Mouse (Mus musculus) left cerebral cortex, adult 2 months (tissue): Measurements from ENCODE around the gene Kpna2. TPM values are rescaled to one million over a fixed set of nuclear protein-coding genes. Genes with fewer than 3 reads are reported as not detected.

Source experiments
- DNase-seq, 2 experiments: peaks; one replicate each; pipeline ENCODE4 v3.0.0; 2021 to 2022; ENCODE audit warnings: low spot score in 2 of 2, mixed read lengths in 1 of 2; ENCODE audit errors: extremely low spot score in 1 of 2
- H3K27ac ChIP-seq: fragments of 200-600 bp; 2 replicates; pipeline ENCODE4 v1.8.1; 2022
- H3K4me3 ChIP-seq: fragments of 200-600 bp; 2 replicates; pipeline ENCODE4 v1.8.1; 2022
- CTCF ChIP-seq: fragments of 200-600 bp; IDR thresholded peaks from 2 replicates; pipeline ENCODE4 v1.8.1; 2022; ENCODE audit warnings: antibody characterized with exemption, mild to moderate bottlenecking, moderate library complexity
- intact Hi-C: fragments of 180-260 bp; cut with DNase I; formaldehyde crosslinking; loops from one replicate; pipeline ENCODE4 v1.15.1; 2025
- long read RNA-seq, 2 experiments: library from polyadenylated mRNA; stranded (forward); transcript quantifications; one replicate each; pipeline ENCODE4 v2.0.0; 2021; ENCODE audit warnings: borderline mapping rate in 2 of 2
- total RNA-seq, 2 experiments: library from RNA; stranded (reverse); gene quantifications; 2 replicates each; pipeline ENCODE4 v1.2.3; 2021

Kpna2 gene
- 10 to 100 TPM; 20.6 to 31.7 TPM for total RNA-seq
- long read RNA-seq, experiment 1, transcript Kpna2-201 (11 exons, 2,054 nt): major isoform, 33 of 38 reads
- long read RNA-seq, experiment 1, partial matches to known transcripts: 2 of 38 reads
- long read RNA-seq, experiment 1, other reads (novel, unspliced or antisense): 3 of 38 reads
- long read RNA-seq, experiment 2, transcript Kpna2-201 (11 exons, 2,054 nt): major isoform, 10 of 10 reads
- long read RNA-seq, experiment 2, partial matches to known transcripts: 0 of 10 reads
- long read RNA-seq, experiment 2, other reads (novel, unspliced or antisense): 0 of 10 reads

- intact Hi-C loops: loop anchor here (1.0 to 5.0 kb wide), 2 partner anchors 13 to 212 kb away; partner anchors contain the start of genes Cep95 and Ddx5
- no peak; the same call in 1 of the 2 replicates for TF ChIP-seq CTCF
- Histone ChIP-seq H3K4me3 (peak within 1 kb of the TSS; percentile 93), H3K27ac (peak within 1 kb of the TSS; percentile 93)
- DNase-seq: peak; percentile 86 to 88
Observed at GRCm38 (mm10) chr11:106999151-106999948, at the start of gene Kpna2. TSS of gene Kpna2 (minus strand) at chr11:106999541.

GRCm38 (mm10) chr11:107046766-107047620, 47.7 kb upstream of the Kpna2 start:
- TF ChIP-seq CTCF: peak; percentile 16
- H3K4me3 ChIP-seq: no peak overlapping the region
- intact Hi-C loops: no loop called here
- no peak overlapping the region for H3K27ac ChIP-seq
- DNase-seq: no peak

GRCm38 (mm10) chr11:107045546-107045945, 46.2 kb upstream of the Kpna2 start:
- H3K27ac ChIP-seq: no peak overlapping the region
- DNase-seq: no peak
- intact Hi-C loops: no loop called here
- TF ChIP-seq CTCF: no peak
- H3K4me3 ChIP-seq: no peak overlapping the region

GRCm38 (mm10) chr11:107044321-107044720, 45.0 kb upstream of the Kpna2 start:
- intact Hi-C loops: no loop called here
- peak; percentile 68 to 74 for DNase-seq
- H3K4me3 ChIP-seq: no peak overlapping the region
- H3K27ac ChIP-seq: no peak overlapping the region
- peak; percentile 83 for TF ChIP-seq CTCF

GRCm38 (mm10) chr11:107043361-107043760, 44.0 kb upstream of the Kpna2 start:
- no peak for TF ChIP-seq CTCF
- H3K27ac ChIP-seq: no peak overlapping the region
- intact Hi-C loops: no loop called here
- DNase-seq: no peak
- H3K4me3 ChIP-seq: no peak overlapping the region

GRCm38 (mm10) chr11:107041396-107041795, 42.1 kb upstream of the Kpna2 start:
- H3K27ac ChIP-seq: no peak overlapping the region
- no peak overlapping the region for H3K4me3 ChIP-seq
- no peak for DNase-seq
- TF ChIP-seq CTCF: no peak
- intact Hi-C loops: no loop called here

- H3K4me3 ChIP-seq: no peak overlapping the region
- H3K27ac ChIP-seq: no peak overlapping the region
- no peak for TF ChIP-seq CTCF
- no peak for DNase-seq
- intact Hi-C loops: no loop called here
Observed at GRCm38 (mm10) chr11:107039417-107039816, 40.1 kb upstream of the Kpna2 start.

GRCm38 (mm10) chr11:107034085-107034810, 34.9 kb upstream of the Kpna2 start:
- no peak for TF ChIP-seq CTCF
- no peak for DNase-seq
- no peak overlapping the region for H3K27ac ChIP-seq
- intact Hi-C loops: no loop called here
- no peak overlapping the region for H3K4me3 ChIP-seq

GRCm38 (mm10) chr11:107031635-107032034, 32.3 kb upstream of the Kpna2 start:
- intact Hi-C loops: no loop called here
- Histone ChIP-seq H3K4me3 (no peak overlapping the region), H3K27ac (no peak overlapping the region)
- no peak for DNase-seq
- no peak for TF ChIP-seq CTCF

GRCm38 (mm10) chr11:107029536-107029935, 30.2 kb upstream of the Kpna2 start:
- H3K27ac ChIP-seq: no peak overlapping the region
- H3K4me3 ChIP-seq: no peak overlapping the region
- no peak for TF ChIP-seq CTCF
- DNase-seq: no peak
- intact Hi-C loops: loop anchor here (5.0 kb wide), 1 partner anchor 242 kb away; the partner anchor contains the start of genes Cep95 and Ddx5

GRCm38 (mm10) chr11:107028754-107029153, 29.4 kb upstream of the Kpna2 start:
- no peak for TF ChIP-seq CTCF
- no peak for DNase-seq
- peak overlapping the region; percentile 71 for H3K4me3 ChIP-seq
- intact Hi-C loops: loop anchor here (5.0 kb wide), 1 partner anchor 241 kb away; the partner anchor contains the start of genes Cep95 and Ddx5
- no peak overlapping the region; the same call in 1 of the 2 replicates for H3K27ac ChIP-seq
